ENCODE assay signal across 20 mouse cellular contexts in the genomic region with DNA sequence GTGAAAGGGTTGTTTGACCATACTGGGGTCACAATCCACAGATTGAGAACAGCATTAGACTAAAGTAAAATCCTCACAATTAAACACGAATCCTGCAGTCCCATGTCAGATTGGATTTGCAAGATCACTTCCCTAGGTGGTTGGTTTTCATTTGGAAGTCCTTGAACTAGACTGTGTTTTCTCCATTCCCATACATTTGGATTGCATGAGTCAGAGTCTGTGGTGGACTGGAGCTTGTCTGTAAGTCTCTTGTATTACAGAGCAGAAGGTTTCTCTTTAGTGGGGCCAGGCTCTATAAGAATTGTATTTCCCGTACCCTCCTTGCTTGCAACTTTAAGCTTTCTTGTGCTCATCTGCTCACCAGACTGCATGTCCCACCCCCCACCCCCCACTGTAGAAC.
"Had no signal": no experiment of that assay in that cellular context is flagged by ENCODE, and none has a peak within 500 bp of the region (broad histone marks: within the 10 kb centered on the region; RNA-seq: fewer than 3 reads in every experiment).

No protein-coding gene starts in this region.

- H3K27me3 ChIP-seq: lung, embryonic 15.5 days; midbrain, embryonic 13.5 days; midbrain, embryonic 15.5 days; neural tube, embryonic 13.5 days; neural tube, embryonic 15.5 days had no signal

- H3K4me3 ChIP-seq: lung, embryonic 15.5 days; midbrain, embryonic 10.5 days; midbrain, embryonic 13.5 days; midbrain, embryonic 15.5 days; neural tube, embryonic 13.5 days; neural tube, embryonic 15.5 days had no signal

- DNase-seq: liver, postnatal 0 days; lung, adult 2 months; lung, postnatal 14 days; lung, postnatal 36 days; retina, postnatal 1 day; right cerebral cortex, adult 18-20 months; right cerebral cortex, postnatal 25 days; right cerebral cortex, postnatal 4 days; spleen, adult 18-20 months; thymus, adult 18-20 months; thymus, postnatal 14 days; thymus, postnatal 36 days had no signal

- H3K36me3 ChIP-seq: lung, embryonic 15.5 days; midbrain, embryonic 10.5 days; midbrain, embryonic 13.5 days; midbrain, embryonic 15.5 days; neural tube, embryonic 13.5 days; neural tube, embryonic 15.5 days had no signal

- ATAC-seq: liver, postnatal 0 days; lung, postnatal 0 days; midbrain, embryonic 13.5 days; midbrain, embryonic 15.5 days had no signal

- H3K9me3 ChIP-seq: lung, embryonic 15.5 days; midbrain, embryonic 10.5 days; midbrain, embryonic 13.5 days; midbrain, embryonic 15.5 days; neural tube, embryonic 13.5 days; neural tube, embryonic 15.5 days had no signal

- H3K4me1 ChIP-seq: lung, embryonic 15.5 days; midbrain, embryonic 10.5 days; midbrain, embryonic 13.5 days; midbrain, embryonic 15.5 days; neural tube, embryonic 13.5 days; neural tube, embryonic 15.5 days had no signal

- H3K9ac ChIP-seq: liver, postnatal 0 days; lung, embryonic 15.5 days; midbrain, embryonic 13.5 days; midbrain, embryonic 15.5 days; neural tube, embryonic 13.5 days; neural tube, embryonic 15.5 days had no signal

- H3K27ac ChIP-seq: lung, embryonic 15.5 days; macrophage; midbrain, embryonic 10.5 days; midbrain, embryonic 13.5 days; midbrain, embryonic 15.5 days; neural tube, embryonic 13.5 days; neural tube, embryonic 15.5 days had no signal

- H3K4me2 ChIP-seq: lung, embryonic 15.5 days; midbrain, embryonic 13.5 days; midbrain, embryonic 15.5 days; neural tube, embryonic 13.5 days; neural tube, embryonic 15.5 days had no signal
